Mouse (Mus musculus) limb, embryonic 14.5 days (tissue): Measurements from ENCODE around the gene Ccdc84. TPM values are rescaled to one million over a fixed set of nuclear protein-coding genes. Genes with fewer than 3 reads are reported as not detected.

Experiments used
- ATAC-seq: fragments of 200-750 bp; cut with Nextera tagmentation; 2 replicates; pipeline ENCODE4 v1.8.0; 2017; ENCODE audit warnings: low read depth, moderate number of reproducible peaks, moderate TSS enrichment; ENCODE audit not compliant: low FRiP score
- DNase-seq: peaks from one replicate; pipeline ENCODE4 v3.0.0-alpha.2; 2015; ENCODE audit warnings: low spot score
- H3K27ac ChIP-seq: fragments of 300-500 bp; sonication (generic); replicated peaks from 2 replicates; pipeline ENCODE4 v1.5.1; 2014; ENCODE audit warnings: low read depth, mild to moderate bottlenecking, low read length, moderate library complexity, mixed read lengths
- H3K27me3 ChIP-seq: fragments of 300-500 bp; sonication (generic); 2 replicates; pipeline ENCODE4 v1.6.1; 2014; ENCODE audit warnings: low read length, mixed read lengths; ENCODE audit not compliant: control insufficient read depth, insufficient read depth
- H3K36me3 ChIP-seq: fragments of 300-500 bp; sonication (generic); 2 replicates; pipeline ENCODE4 v1.6.1; 2014; ENCODE audit warnings: mild to moderate bottlenecking, low read length, moderate library complexity, mixed read lengths; ENCODE audit not compliant: control insufficient read depth, insufficient read depth
- H3K4me1 ChIP-seq: fragments of 300-500 bp; sonication (generic); 2 replicates; pipeline ENCODE4 v1.6.1; 2014; ENCODE audit warnings: antibody characterized with exemption, low read length, mixed read lengths; ENCODE audit not compliant: control insufficient read depth, insufficient read depth
- H3K4me2 ChIP-seq: fragments of 300-500 bp; sonication (generic); replicated peaks from 2 replicates; pipeline ENCODE4 v1.6.1; 2014; ENCODE audit warnings: low read depth, mild to moderate bottlenecking, low read length, moderate library complexity; ENCODE audit not compliant: severe bottlenecking
- H3K4me3 ChIP-seq: fragments of 300-500 bp; sonication (generic); replicated peaks from 2 replicates; pipeline ENCODE4 v1.5.1; 2014; ENCODE audit warnings: low read length
- H3K9ac ChIP-seq: fragments of 300-500 bp; sonication (generic); 2 replicates; pipeline ENCODE4 v1.6.1; 2014; ENCODE audit warnings: mild to moderate bottlenecking, low read depth, low read length, moderate library complexity; ENCODE audit not compliant: severe bottlenecking
- H3K9me3 ChIP-seq: fragments of 300-500 bp; sonication (generic); 2 replicates; pipeline ENCODE4 v1.6.1; 2016; ENCODE audit warnings: low read length; ENCODE audit not compliant: control insufficient read depth
- POLR2A ChIP-seq: fragments of 200-500 bp; IDR thresholded peaks from 2 replicates; pipeline ENCODE4 v1.8.0; 2012; ENCODE audit warnings: inconsistent platforms, mild to moderate bottlenecking, moderate library complexity, borderline replicate concordance; ENCODE audit not compliant: insufficient read depth, insufficient read length; ENCODE audit errors: extremely low read depth
- WGBS: fragments of 180-500 bp; shearing (Covaris S2); extraction: QIAGEN DNeasy Blood & Tissue Kit; methylation state at CpG from one replicate; pipeline ENCODE4 v1.1.7; 2014; 5-methylcytosine and 5-hydroxymethylcytosine counted together
- polyA plus RNA-seq, 2 experiments: library from polyadenylated mRNA; depleted of rRNA in 1 of 2; stranded (reverse) in 1 of 2; unstranded in 1 of 2; fragments of >200 nt; fragmentation: Nextera tagmentation in 1 of 2; extraction: Ambion mirVana in 1 of 2; gene quantifications; 2 replicates each; pipeline versions ENCODE4 v1.2.1 to v1.2.3; 2012 to 2014

Gene Ccdc84
- polyA plus RNA-seq, 2 experiments = 25.4 to 54.3 TPM

DNA sequence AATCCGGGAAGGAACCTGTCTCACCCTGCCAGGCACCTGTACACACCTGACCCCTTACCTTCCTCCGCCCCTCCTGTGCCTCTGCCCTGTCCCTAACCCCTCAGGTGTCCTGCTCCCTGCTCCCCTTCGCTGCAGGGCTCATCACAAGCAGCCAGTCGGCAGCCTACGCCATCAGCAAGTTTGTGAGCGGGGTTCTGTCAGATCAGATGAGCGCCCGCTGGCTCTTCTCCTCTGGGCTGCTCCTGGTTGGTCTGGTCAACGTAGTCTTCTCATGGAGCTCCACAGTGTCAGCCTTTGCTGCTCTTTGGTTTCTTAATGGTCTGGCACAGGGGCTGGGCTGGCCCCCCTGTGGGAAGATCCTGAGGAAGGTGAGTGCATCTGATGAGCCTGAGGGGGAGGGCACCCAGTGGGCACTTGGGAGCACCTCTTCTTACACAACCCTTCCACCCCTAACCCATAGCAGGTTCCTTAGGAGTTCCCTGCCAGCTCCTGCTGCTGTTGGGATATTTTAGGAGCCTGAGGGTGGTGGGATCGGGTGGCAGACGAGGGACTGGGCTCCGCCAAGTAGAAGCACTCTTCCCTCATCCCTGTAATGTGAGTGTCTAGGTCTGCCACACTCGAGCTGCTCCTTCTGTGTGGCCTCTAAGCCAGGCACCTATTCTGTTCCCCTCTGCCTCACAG is 19.1 kb downstream of the Ccdc84 start:
- H3K9ac ChIP-seq = no peak overlapping the region
- H3K4me3 ChIP-seq = no peak overlapping the region
- no peaks in the 10 kb centered on the region for H3K27me3 ChIP-seq
- H3K9me3 ChIP-seq = no peaks in the 10 kb centered on the region
- peaks cover 41% of the 10 kb centered on the region for H3K36me3 ChIP-seq
- no peaks in the 10 kb centered on the region for H3K4me1 ChIP-seq
- no peak for TF ChIP-seq POLR2A
- no peak overlapping the region for H3K4me2 ChIP-seq
- H3K27ac ChIP-seq = no peak overlapping the region
- no peak for DNase-seq
- no peak for ATAC-seq
- WGBS = 78% methylated on average over 13 of the region's 13 CpGs

DNA sequence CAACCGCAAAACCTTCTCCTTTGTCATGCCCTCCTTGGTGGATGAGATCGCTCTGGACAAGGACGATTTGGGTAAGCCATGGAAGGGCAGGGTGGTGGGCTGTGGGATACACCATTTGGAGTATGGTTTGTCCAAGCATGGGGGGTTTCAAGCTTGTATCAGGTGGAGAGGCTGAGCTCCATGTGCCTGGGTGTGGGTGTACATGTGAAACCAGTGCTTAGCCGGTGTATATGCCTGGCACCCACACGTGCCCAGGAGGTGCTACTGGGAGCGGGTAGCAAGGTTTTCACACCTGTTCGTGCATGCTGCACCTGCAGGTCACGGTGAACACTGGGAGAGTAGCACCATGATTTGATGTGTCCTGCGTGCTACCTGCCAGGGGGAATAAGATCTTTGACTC is 19.8 kb downstream of the Ccdc84 start:
- Histone ChIP-seq H3K9ac (no peak overlapping the region), H3K27me3 (no peaks in the 10 kb centered on the region), H3K4me1 (no peaks in the 10 kb centered on the region), H3K9me3 (no peaks in the 10 kb centered on the region), H3K4me2 (0 out of 2 replicates have a peak overlapping the region, but pooled peaks have one; percentile 93), H3K4me3 (no peak overlapping the region), H3K27ac (no peak overlapping the region), H3K36me3 (peaks cover 34% of the 10 kb centered on the region)
- ATAC-seq (no peak), DNase-seq (no peak)
- no peak for TF ChIP-seq POLR2A
- 84% methylated on average over 9 of the region's 9 CpGs for WGBS

DNA sequence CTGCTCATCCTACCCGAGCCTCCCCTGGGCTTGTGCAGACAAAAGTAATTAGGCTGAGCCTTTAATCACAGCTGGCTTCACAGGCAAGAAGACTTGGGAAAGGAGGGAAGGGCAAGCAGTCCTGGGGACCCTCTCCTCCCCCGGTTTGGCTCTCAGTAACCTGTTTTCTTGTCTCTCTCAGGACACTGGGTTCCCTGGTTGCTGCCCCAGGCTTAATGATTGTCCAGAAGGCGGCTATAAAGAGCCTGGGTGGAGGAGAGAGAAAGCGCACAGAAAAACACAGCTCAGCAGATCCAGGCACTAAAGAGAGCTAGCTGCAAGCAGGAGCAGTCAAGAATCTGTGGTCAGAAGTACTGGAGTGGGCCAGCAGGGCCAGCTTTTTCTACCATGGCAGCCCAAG is 20.3 kb downstream of the Ccdc84 start:
- DNase-seq (no peak), ATAC-seq (no peak)
- no peaks in the 10 kb centered on the region for H3K4me1 ChIP-seq
- no peak for TF ChIP-seq POLR2A
- no peaks in the 10 kb centered on the region for H3K27me3 ChIP-seq
- H3K9me3 ChIP-seq = no peaks in the 10 kb centered on the region
- peaks cover 29% of the 10 kb centered on the region for H3K36me3 ChIP-seq
- H3K4me2 ChIP-seq = peak overlapping the region; percentile 93; the same call in 1 of the 2 replicates
- H3K4me3 ChIP-seq = peak overlapping the region; percentile 66
- whole genome bisulfite sequencing = 15% methylated on average over 4 of the region's 4 CpGs
- H3K27ac ChIP-seq = no peak overlapping the region
- H3K9ac ChIP-seq = no peak overlapping the region

DNA sequence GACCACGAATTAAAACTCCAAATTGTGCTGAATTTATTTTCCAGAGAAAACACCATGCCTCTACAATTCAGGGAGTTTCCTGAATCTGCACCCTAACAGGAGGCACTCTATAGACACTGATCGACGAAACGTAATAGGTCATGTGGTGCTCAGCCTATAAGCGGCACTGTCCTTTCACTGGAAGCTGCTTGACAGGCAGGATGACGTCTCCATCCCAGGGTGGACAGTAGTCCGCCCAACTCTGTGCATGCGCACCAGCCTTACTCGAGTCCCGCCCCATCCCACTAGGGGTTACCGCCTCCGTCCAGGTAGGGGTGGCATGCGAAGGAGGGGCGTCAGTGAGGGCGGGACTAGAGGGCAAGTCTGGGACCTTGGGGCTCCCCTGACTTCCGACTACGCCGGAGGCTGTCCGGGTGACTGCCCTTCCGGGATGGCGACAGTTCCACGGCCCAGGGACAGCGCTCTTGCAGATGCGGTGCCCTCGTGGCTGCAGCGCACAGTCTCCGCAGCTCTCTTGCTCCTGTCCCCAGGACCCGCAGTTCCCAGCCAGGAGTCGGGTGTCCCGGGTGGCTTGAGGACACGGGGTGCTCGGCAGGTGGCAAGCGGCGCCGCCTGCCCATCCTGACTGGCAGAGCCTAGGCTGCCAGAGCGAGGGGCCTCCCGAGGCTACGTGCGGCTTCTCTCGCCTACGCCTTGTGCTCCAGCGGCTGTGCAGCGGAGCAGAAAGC is 21.5 kb downstream of the Ccdc84 start, which contains the start of gene Slc37a4:
Gene Slc37a4 (plus strand): TSS at position 169 of the 728 bp plus-strand sequence.
- peaks cover 24% of the 10 kb centered on the region for H3K36me3 ChIP-seq
- H3K27me3 ChIP-seq = no peaks in the 10 kb centered on the region
- peak; percentile 96 for ATAC-seq
- peak; percentile 62; the same call in 1 of the 2 replicates for TF ChIP-seq POLR2A
- peak; percentile 93 for DNase-seq
- H3K4me1 ChIP-seq = no peaks in the 10 kb centered on the region
- under 1% methylated on average over 32 of the region's 43 CpGs for WGBS
- H3K4me3 ChIP-seq = peak within 1 kb of the TSS; percentile 66
- H3K4me2 ChIP-seq = peak within 1 kb of the TSS; percentile 93
- H3K9me3 ChIP-seq = no peaks in the 10 kb centered on the region
- peak within 1 kb of the TSS; percentile 73 for H3K9ac ChIP-seq
- peak within 1 kb of the TSS; percentile 52 for H3K27ac ChIP-seq

DNA sequence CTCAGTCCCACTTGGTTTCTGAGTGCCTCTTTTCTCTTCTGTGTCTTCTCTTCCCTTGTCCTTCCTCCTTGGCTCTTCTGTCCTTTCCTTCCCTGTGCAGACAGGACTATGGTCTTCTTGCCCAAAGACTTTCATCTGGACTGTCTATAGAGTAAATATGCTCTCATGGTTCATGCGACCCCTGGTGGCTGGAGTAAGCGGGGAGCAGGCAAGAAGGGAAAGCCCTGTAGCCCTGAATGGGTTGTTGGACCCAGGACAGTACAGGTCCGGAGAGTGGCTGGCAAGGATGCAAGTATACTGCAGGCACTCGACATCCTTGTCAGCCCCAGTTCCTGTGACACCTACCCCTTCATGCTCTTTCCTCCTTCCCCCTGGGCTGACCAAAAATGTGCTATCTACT is 26.9 kb downstream of the Ccdc84 start:
- Histone ChIP-seq H3K27ac (no peak overlapping the region), H3K4me1 (no peaks in the 10 kb centered on the region), H3K36me3 (peaks cover 59% of the 10 kb centered on the region), H3K4me2 (no peak overlapping the region), H3K9ac (no peak overlapping the region), H3K27me3 (no peaks in the 10 kb centered on the region), H3K4me3 (no peak overlapping the region), H3K9me3 (no peaks in the 10 kb centered on the region)
- DNase-seq = peak; percentile 42
- no peak for TF ChIP-seq POLR2A
- ATAC-seq = peak; percentile 55
- WGBS = 35% methylated on average over 4 of the region's 4 CpGs
